In the genomic region with DNA sequence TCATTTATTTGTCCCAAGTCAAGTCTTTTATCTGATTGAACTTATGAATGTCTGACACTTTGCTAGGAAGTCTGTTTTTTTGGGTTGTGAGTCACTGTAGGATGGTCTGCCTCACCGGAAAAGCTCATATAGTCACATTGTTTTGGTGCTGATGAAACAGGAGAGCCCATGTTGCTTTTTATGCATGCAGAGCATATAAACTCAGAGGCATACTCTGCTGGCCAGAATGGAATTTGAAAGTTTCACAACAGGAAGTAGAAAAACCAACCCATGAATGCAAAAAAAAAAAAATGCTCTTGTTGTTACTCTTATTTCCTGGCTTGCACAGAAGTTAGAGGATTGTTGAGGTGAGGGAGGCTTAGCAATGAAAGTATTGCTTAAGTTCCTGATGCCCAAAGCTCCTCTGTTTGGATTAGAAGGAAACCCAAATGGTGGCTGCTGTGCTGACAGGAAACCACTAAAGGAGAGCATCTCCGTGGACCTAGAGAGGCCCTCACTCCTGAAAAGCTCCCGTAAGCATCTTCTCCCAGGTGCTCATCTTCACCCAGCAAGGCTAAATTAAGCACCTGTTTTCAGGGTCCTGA, we compare ENCODE assay signal across 28 mouse cellular contexts.
A peak's percentile ranks its signal among the peaks of the same experiment; 100 is the strongest.
DNase-seq lines count a peak whose midpoint lies in the region; ATAC-seq and TF ChIP-seq lines count a peak whose summit lies in the region.
"Had no signal": no experiment of that assay in that cellular context is flagged by ENCODE, and none has a peak within 500 bp of the region (broad histone marks: within the 10 kb centered on the region; RNA-seq: fewer than 3 reads in every experiment).

No protein-coding gene starts in this region.

- WGBS in lung, embryonic 14.5 days: 75% methylated on average over 3 of the region's 3 CpGs

- H3K36me3 ChIP-seq in lung, embryonic 14.5 days (ENCODE audit: insufficient read depth): no peaks in the 10 kb centered on the region
- H3K36me3 ChIP-seq: forebrain, embryonic 12.5 days; G1E; hindbrain, embryonic 13.5 days; limb, embryonic 13.5 days; midbrain, embryonic 12.5 days had no signal

- no peak overlapping the region for H3K4me2 ChIP-seq in lung, embryonic 14.5 days
- H3K4me2 ChIP-seq: forebrain, embryonic 12.5 days; hindbrain, embryonic 13.5 days; limb, embryonic 13.5 days; liver, embryonic 11.5 days; midbrain, embryonic 12.5 days had no signal

- H3K4me1 ChIP-seq in lung, embryonic 14.5 days (ENCODE audit: insufficient read depth): no peaks in the 10 kb centered on the region
- H3K4me1 ChIP-seq: forebrain, embryonic 12.5 days; limb, embryonic 13.5 days; midbrain, embryonic 12.5 days had no signal

- no peak overlapping the region for H3K4me3 ChIP-seq in lung, embryonic 14.5 days (ENCODE audit: low read depth, low read length)
- H3K4me3 ChIP-seq: erythroblast, embryonic 14.5 days; forebrain, embryonic 12.5 days; hindbrain, embryonic 13.5 days; left cerebral cortex, adult 2 months; limb, embryonic 13.5 days; midbrain, embryonic 12.5 days had no signal

- peak; percentile 41; the same call in 1 of the 2 replicates for ATAC-seq in lung, embryonic 14.5 days (ENCODE audit: insufficient read depth)
- peak; percentile 98 for ATAC-seq in granulocyte monocyte progenitor cell, adult 5-6 weeks (replicated peaks; ENCODE audit: poor library complexity, severe bottlenecking)
- ATAC-seq: forebrain, postnatal 0 days; intestine, embryonic 16.5 days had no signal

- H3K9ac ChIP-seq in lung, embryonic 14.5 days: no peak overlapping the region
- H3K9ac ChIP-seq: forebrain, embryonic 12.5 days; forebrain, postnatal 0 days; hindbrain, embryonic 13.5 days; limb, embryonic 13.5 days; midbrain, embryonic 12.5 days had no signal

- no peak overlapping the region for H3K27ac ChIP-seq in lung, embryonic 14.5 days (ENCODE audit: low read depth)
- H3K27ac ChIP-seq: forebrain, embryonic 12.5 days; hindbrain, embryonic 13.5 days; left cerebral cortex, adult 2 months; limb, embryonic 13.5 days; midbrain, embryonic 12.5 days had no signal

- H3K9me3 ChIP-seq in lung, embryonic 14.5 days (ENCODE audit: low read depth, low read length): no peaks in the 10 kb centered on the region
- H3K9me3 ChIP-seq: forebrain, embryonic 12.5 days; G1E; hindbrain, embryonic 13.5 days; limb, embryonic 13.5 days; midbrain, embryonic 12.5 days had no signal

- no peaks in the 10 kb centered on the region for H3K27me3 ChIP-seq in lung, embryonic 14.5 days (ENCODE audit: insufficient read depth, low read length)
- H3K27me3 ChIP-seq: forebrain, embryonic 12.5 days; hindbrain, embryonic 13.5 days; limb, embryonic 13.5 days; midbrain, embryonic 12.5 days had no signal

- DNase-seq in lung, embryonic 14.5 days: peak; percentile 8
- no peak for DNase-seq in lung, postnatal 25 days (ENCODE audit: low spot score)
- DNase-seq in NIH3T3 (ENCODE audit: low read depth): peak; percentile 30
- no peak for DNase-seq in layer of hippocampus, adult 9-11 months
- DNase-seq in urinary bladder, postnatal 25 days (ENCODE audit: low spot score): no peak
- no peak for DNase-seq in cerebellum, postnatal 25 days
- DNase-seq: adrenal gland, postnatal 25 days; B cell, adult 2 months; cerebellum, adult 11-12 months; cerebellum, adult 9-11 months; forebrain, postnatal 0 days; gastrocnemius, postnatal 14 days; heart, adult 11 months; heart, postnatal 14 days; kidney, adult 8-10 months; kidney, postnatal 10 days; thymus, adult 2 months; thymus, postnatal 36 days had no signal

- TF ChIP-seq CTCF in lung, embryonic 14.5 days (IDR thresholded peaks at IDR 0.05; ENCODE audit: low read depth): no peak

Comparison
In these comparisons a context has a peak if more than half of its experiments do, and no peak if none do; other contexts are left out.
1. DNase-seq: peak in lung, embryonic 14.5 days (single experiment) and NIH3T3 (single experiment); none in lung, postnatal 25 days (single experiment), layer of hippocampus, adult 9-11 months (single experiment), urinary bladder, postnatal 25 days (single experiment) and cerebellum, postnatal 25 days (0 of 2).